Mouse (Mus musculus) ES-E14 (cell line): ENCODE measurements around the gene Nbr1.

ENCODE experiments used
- CHD2 ChIP-seq: IDR thresholded peaks from 2 replicates; pipeline ENCODE4 v1.6.1; 2014; ENCODE audit warnings: mild to moderate bottlenecking, low read depth, low read length, inconsistent platforms
- HCFC1 ChIP-seq: IDR thresholded peaks from 2 replicates; pipeline ENCODE4 v1.6.1; 2012; ENCODE audit warnings: low read length, inconsistent platforms, borderline replicate concordance; ENCODE audit not compliant: insufficient read depth
- ZNF384 ChIP-seq: IDR thresholded peaks from 2 replicates; pipeline ENCODE4 v1.6.1; 2012; ENCODE audit warnings: low read depth, low read length, inconsistent platforms

DNA sequence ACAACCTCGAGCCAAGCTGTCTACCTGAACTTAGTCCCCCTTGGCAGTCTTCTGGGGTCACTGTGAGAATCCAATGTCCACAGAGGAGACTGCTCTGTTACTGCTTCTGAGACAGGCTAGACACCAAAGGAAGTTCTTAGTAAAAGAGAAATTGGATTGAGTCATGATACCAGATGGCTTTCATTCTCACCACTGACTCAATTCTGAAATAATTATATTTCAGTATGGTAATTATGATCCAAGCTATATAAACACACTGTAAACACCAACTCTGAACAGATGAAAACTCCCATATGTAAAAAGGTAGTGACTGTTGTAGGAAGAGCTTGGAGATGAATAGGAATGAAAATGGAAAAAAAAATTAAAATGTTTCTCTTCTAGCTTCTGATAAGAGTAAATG is 7.8 kb upstream of the Nbr1 start:
- TF ChIP-seq CHD2 (no peak), ZNF384 (no peak), HCFC1 (no peak)
